Mouse (Mus musculus): ENCODE data around the gene Pla2g4a. TPM values are rescaled to one million over a fixed set of nuclear protein-coding genes. Genes with fewer than 3 reads are reported as not detected.

The Pla2g4a gene
- polyA plus RNA-seq, 1 experiment from 2014 or later: 35.6 TPM

GRCm38 (mm10) chr1:149878175-149878574 lies 82.9 kb downstream of the Pla2g4a start:
- Histone ChIP-seq H3K4me1 (ENCODE audit: control insufficient read depth, insufficient read depth, low read length) (no peaks in the 10 kb centered on the region), H3K27ac (ENCODE audit: low read depth, low read length) (no peak overlapping the region), H3K4me2 (replicated peaks; ENCODE audit: low read depth, low read length) (no peak overlapping the region), H3K36me3 (ENCODE audit: control insufficient read depth, insufficient read depth, low read length) (no peaks in the 10 kb centered on the region), H3K9ac (ENCODE audit: low read depth, low read length) (no peak overlapping the region), H3K4me3 (ENCODE audit: low read length) (no peak overlapping the region), H3K9me3 (ENCODE audit: control insufficient read depth, low read length) (no peaks in the 10 kb centered on the region), H3K27me3 (ENCODE audit: control insufficient read depth, insufficient read depth, low read length) (no peaks in the 10 kb centered on the region)
- no peak for ATAC-seq (ENCODE audit: low FRiP score, low TSS enrichment)
- WGBS: 65% methylated on average over 3 of the region's 3 CpGs

GRCm38 (mm10) chr1:149876502-149876901 lies 84.6 kb downstream of the Pla2g4a start:
- Histone ChIP-seq H3K4me1 (ENCODE audit: control insufficient read depth, insufficient read depth, low read length) (no peaks in the 10 kb centered on the region), H3K4me3 (ENCODE audit: low read length) (no peak overlapping the region), H3K9ac (ENCODE audit: low read depth, low read length) (no peak overlapping the region), H3K4me2 (replicated peaks; ENCODE audit: low read depth, low read length) (no peak overlapping the region), H3K27me3 (ENCODE audit: control insufficient read depth, insufficient read depth, low read length) (no peaks in the 10 kb centered on the region), H3K9me3 (ENCODE audit: control insufficient read depth, low read length) (no peaks in the 10 kb centered on the region), H3K36me3 (ENCODE audit: control insufficient read depth, insufficient read depth, low read length) (no peaks in the 10 kb centered on the region), H3K27ac (ENCODE audit: low read depth, low read length) (no peak overlapping the region)
- WGBS: 79% methylated on average over 3 of the region's 3 CpGs
- no peak for ATAC-seq (ENCODE audit: low FRiP score, low TSS enrichment)

GRCm38 (mm10) chr1:149871625-149872024 lies 89.5 kb downstream of the Pla2g4a start:
- H3K9ac ChIP-seq (ENCODE audit: low read depth, low read length): no peak overlapping the region
- no peaks in the 10 kb centered on the region for H3K4me1 ChIP-seq (ENCODE audit: control insufficient read depth, insufficient read depth, low read length)
- H3K4me3 ChIP-seq (ENCODE audit: low read length): no peak overlapping the region
- H3K9me3 ChIP-seq (ENCODE audit: control insufficient read depth, low read length): no peaks in the 10 kb centered on the region
- ATAC-seq (ENCODE audit: low FRiP score, low TSS enrichment): no peak
- H3K4me2 ChIP-seq (replicated peaks; ENCODE audit: low read depth, low read length): no peak overlapping the region
- 93% methylated on average over 1 of the region's 1 CpGs for WGBS
- H3K27ac ChIP-seq (ENCODE audit: low read depth, low read length): no peak overlapping the region
- H3K27me3 ChIP-seq (ENCODE audit: control insufficient read depth, insufficient read depth, low read length): no peaks in the 10 kb centered on the region
- H3K36me3 ChIP-seq (ENCODE audit: control insufficient read depth, insufficient read depth, low read length): no peaks in the 10 kb centered on the region

- H3K36me3 ChIP-seq (ENCODE audit: control insufficient read depth, insufficient read depth, low read length): no peaks in the 10 kb centered on the region
- ATAC-seq (ENCODE audit: low FRiP score, low TSS enrichment): no peak
Observed at GRCm38 (mm10) chr1:149867323-149867722, 93.8 kb downstream of the Pla2g4a start.

GRCm38 (mm10) chr1:149866202-149866601 lies 94.9 kb downstream of the Pla2g4a start:
- Histone ChIP-seq H3K27ac (ENCODE audit: low read depth, low read length) (no peak overlapping the region), H3K4me2 (replicated peaks; ENCODE audit: low read depth, low read length) (no peak overlapping the region), H3K4me3 (ENCODE audit: low read length) (no peak overlapping the region), H3K9ac (ENCODE audit: low read depth, low read length) (no peak overlapping the region), H3K4me1 (ENCODE audit: control insufficient read depth, insufficient read depth, low read length) (0 out of 2 replicates have a peak, but pooled peaks cover 5% of the 10 kb centered on the region), H3K36me3 (ENCODE audit: control insufficient read depth, insufficient read depth, low read length) (no peaks in the 10 kb centered on the region), H3K9me3 (ENCODE audit: control insufficient read depth, low read length) (no peaks in the 10 kb centered on the region), H3K27me3 (ENCODE audit: control insufficient read depth, insufficient read depth, low read length) (no peaks in the 10 kb centered on the region)
- no peak for ATAC-seq (ENCODE audit: low FRiP score, low TSS enrichment)
- WGBS: 96% methylated on average over 3 of the region's 3 CpGs

More at GRCm38 (mm10) chr1:149867323-149867722, 93.8 kb downstream of the Pla2g4a start:
- H3K9ac ChIP-seq (ENCODE audit: low read depth, low read length): no peak overlapping the region
- no peak overlapping the region for H3K4me3 ChIP-seq (ENCODE audit: low read length)
- no peak overlapping the region for H3K4me2 ChIP-seq (replicated peaks; ENCODE audit: low read depth, low read length)
- H3K9me3 ChIP-seq (ENCODE audit: control insufficient read depth, low read length): no peaks in the 10 kb centered on the region
- 0 out of 2 replicates have a peak, but pooled peaks cover 5% of the 10 kb centered on the region for H3K4me1 ChIP-seq (ENCODE audit: control insufficient read depth, insufficient read depth, low read length)
- no peaks in the 10 kb centered on the region for H3K27me3 ChIP-seq (ENCODE audit: control insufficient read depth, insufficient read depth, low read length)
- H3K27ac ChIP-seq (ENCODE audit: low read depth, low read length): no peak overlapping the region

GRCm38 (mm10) chr1:149862801-149863200 lies 98.3 kb downstream of the Pla2g4a start:
- ATAC-seq (ENCODE audit: low FRiP score, low TSS enrichment): no peak

GRCm38 (mm10) chr1:149862181-149862580 lies 98.9 kb downstream of the Pla2g4a start:
- H3K4me1 ChIP-seq (ENCODE audit: control insufficient read depth, insufficient read depth, low read length): 0 out of 2 replicates have a peak, but pooled peaks cover 7% of the 10 kb centered on the region
- H3K4me3 ChIP-seq (ENCODE audit: low read length): no peak overlapping the region
- no peak for ATAC-seq (ENCODE audit: low FRiP score, low TSS enrichment)
- 90% methylated on average over 2 of the region's 2 CpGs for WGBS
- H3K9me3 ChIP-seq (ENCODE audit: control insufficient read depth, low read length): no peaks in the 10 kb centered on the region
- H3K27me3 ChIP-seq (ENCODE audit: control insufficient read depth, insufficient read depth, low read length): no peaks in the 10 kb centered on the region
- no peak overlapping the region for H3K27ac ChIP-seq (ENCODE audit: low read depth, low read length)
- no peaks in the 10 kb centered on the region for H3K36me3 ChIP-seq (ENCODE audit: control insufficient read depth, insufficient read depth, low read length)
- H3K9ac ChIP-seq (ENCODE audit: low read depth, low read length): no peak overlapping the region
- no peak overlapping the region for H3K4me2 ChIP-seq (replicated peaks; ENCODE audit: low read depth, low read length)

More at GRCm38 (mm10) chr1:149862801-149863200, 98.3 kb downstream of the Pla2g4a start:
- Histone ChIP-seq H3K27ac (ENCODE audit: low read depth, low read length) (no peak overlapping the region), H3K27me3 (ENCODE audit: control insufficient read depth, insufficient read depth, low read length) (no peaks in the 10 kb centered on the region), H3K9ac (ENCODE audit: low read depth, low read length) (no peak overlapping the region), H3K4me1 (ENCODE audit: control insufficient read depth, insufficient read depth, low read length) (0 out of 2 replicates have a peak, but pooled peaks cover 7% of the 10 kb centered on the region), H3K36me3 (ENCODE audit: control insufficient read depth, insufficient read depth, low read length) (no peaks in the 10 kb centered on the region), H3K4me2 (replicated peaks; ENCODE audit: low read depth, low read length) (no peak overlapping the region), H3K4me3 (ENCODE audit: low read length) (no peak overlapping the region), H3K9me3 (ENCODE audit: control insufficient read depth, low read length) (no peaks in the 10 kb centered on the region)
- WGBS: 57% methylated on average over 6 of the region's 6 CpGs

GRCm38 (mm10) chr1:149861543-149861942 lies 99.5 kb downstream of the Pla2g4a start:
- no peak for ATAC-seq (ENCODE audit: low FRiP score, low TSS enrichment)
- H3K4me1 ChIP-seq (ENCODE audit: control insufficient read depth, insufficient read depth, low read length): 0 out of 2 replicates have a peak, but pooled peaks cover 7% of the 10 kb centered on the region
- 77% methylated on average over 2 of the region's 2 CpGs for WGBS

GRCm38 (mm10) chr1:149858734-149859133 lies 102.4 kb downstream of the Pla2g4a start:
- Histone ChIP-seq H3K9me3 (ENCODE audit: control insufficient read depth, low read length) (no peaks in the 10 kb centered on the region), H3K4me2 (replicated peaks; ENCODE audit: low read depth, low read length) (no peak overlapping the region), H3K36me3 (ENCODE audit: control insufficient read depth, insufficient read depth, low read length) (no peaks in the 10 kb centered on the region), H3K4me1 (ENCODE audit: control insufficient read depth, insufficient read depth, low read length) (0 out of 2 replicates have a peak, but pooled peaks cover 7% of the 10 kb centered on the region), H3K27ac (ENCODE audit: low read depth, low read length) (no peak overlapping the region), H3K9ac (ENCODE audit: low read depth, low read length) (no peak overlapping the region), H3K4me3 (ENCODE audit: low read length) (no peak overlapping the region), H3K27me3 (ENCODE audit: control insufficient read depth, insufficient read depth, low read length) (no peaks in the 10 kb centered on the region)
- ATAC-seq (ENCODE audit: low FRiP score, low TSS enrichment): no peak
- 79% methylated on average over 5 of the region's 5 CpGs for WGBS

More at GRCm38 (mm10) chr1:149861543-149861942, 99.5 kb downstream of the Pla2g4a start:
- Histone ChIP-seq H3K4me3 (ENCODE audit: low read length) (no peak overlapping the region), H3K36me3 (ENCODE audit: control insufficient read depth, insufficient read depth, low read length) (no peaks in the 10 kb centered on the region), H3K9ac (ENCODE audit: low read depth, low read length) (no peak overlapping the region), H3K27me3 (ENCODE audit: control insufficient read depth, insufficient read depth, low read length) (no peaks in the 10 kb centered on the region), H3K27ac (ENCODE audit: low read depth, low read length) (no peak overlapping the region), H3K9me3 (ENCODE audit: control insufficient read depth, low read length) (no peaks in the 10 kb centered on the region), H3K4me2 (replicated peaks; ENCODE audit: low read depth, low read length) (no peak overlapping the region)

Data from kidney, embryonic 14.5 days (tissue).